Mouse (Mus musculus): ENCODE measurements at regions not wholly inside any gene's neighbourhood (a gene's known extent, or its start where the extent isn't known, plus 50 kb on each side); places are given as distances from the start of the nearest gene placed in this dataset.
"Not testable (repeated sequence)": the region's sequence is repeated elsewhere in the genome, so short reads cannot be mapped to it uniquely, and the experiment has no call there.

DNA sequence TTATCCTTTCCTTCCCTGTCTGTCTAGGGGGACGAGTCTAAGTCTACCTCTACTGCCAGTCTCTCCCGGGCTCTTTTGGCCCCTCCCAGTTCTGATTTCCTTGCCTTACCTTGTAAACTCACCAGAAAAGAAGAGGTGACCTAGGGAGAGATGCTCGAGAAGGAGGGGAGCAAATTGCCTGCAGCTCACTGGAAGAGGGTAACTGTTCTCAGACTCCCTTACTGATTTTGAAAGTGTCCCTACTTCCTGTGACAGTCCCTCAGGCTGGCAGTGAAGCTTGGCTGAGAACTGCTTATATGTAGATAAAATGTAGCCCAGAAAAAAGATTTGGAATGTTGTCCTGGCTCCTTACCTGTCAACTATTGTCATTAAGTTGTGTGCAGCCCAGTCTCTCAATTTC, 180.6 kb upstream of the Tab2 start:
- no peak overlapping the region for H3K9ac ChIP-seq
- H3K36me3 ChIP-seq: no peaks in the 10 kb centered on the region
- H3K4me1 ChIP-seq (replicated peaks): peaks cover 11% of the 10 kb centered on the region; the same call in 1 of the 2 replicates
- no peaks in the 10 kb centered on the region for H3K27me3 ChIP-seq
- H3K4me3 ChIP-seq: no peak overlapping the region
- H3K4me2 ChIP-seq: no peak overlapping the region
- no peak overlapping the region for H3K27ac ChIP-seq
- no peak for ATAC-seq (replicated peaks; ENCODE audit: insufficient number of reproducible peaks, insufficient read depth, low FRiP score, low read depth)
- H3K9me3 ChIP-seq (replicated peaks): no peaks in the 10 kb centered on the region
- WGBS: 76% methylated on average over 3 of the region's 3 CpGs

DNA sequence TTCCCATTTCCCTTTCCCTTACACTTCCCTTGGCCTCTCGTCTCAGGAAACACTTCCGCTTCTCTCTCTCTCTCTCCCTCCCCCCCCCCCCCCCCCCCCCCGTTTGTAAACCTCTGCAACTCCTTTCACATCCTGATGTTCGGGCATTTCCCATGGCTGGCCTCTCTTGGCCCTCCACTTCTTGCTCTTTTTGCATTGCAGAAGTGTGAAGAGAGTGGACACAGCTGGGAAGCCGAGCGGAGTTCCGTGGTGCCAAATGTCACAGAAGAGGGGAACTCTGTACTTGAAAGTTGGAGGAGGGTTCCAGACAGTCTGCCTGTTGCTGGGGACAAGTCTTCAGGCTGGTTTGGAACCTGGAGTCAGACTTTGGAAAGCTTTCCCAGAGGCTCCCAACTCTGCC, 179.2 kb upstream of the Tab2 start:
- peaks cover 21% of the 10 kb centered on the region for H3K4me1 ChIP-seq (replicated peaks)
- H3K36me3 ChIP-seq: no peaks in the 10 kb centered on the region
- no peak for ATAC-seq (replicated peaks; ENCODE audit: insufficient number of reproducible peaks, insufficient read depth, low FRiP score, low read depth)
- H3K4me2 ChIP-seq: no peak overlapping the region
- H3K27ac ChIP-seq: no peak overlapping the region
- H3K9ac ChIP-seq: no peak overlapping the region
- 43% methylated on average over 6 of the region's 7 CpGs for WGBS
- no peaks in the 10 kb centered on the region for H3K27me3 ChIP-seq
- H3K9me3 ChIP-seq (replicated peaks): no peaks in the 10 kb centered on the region
- H3K4me3 ChIP-seq: no peak overlapping the region

DNA sequence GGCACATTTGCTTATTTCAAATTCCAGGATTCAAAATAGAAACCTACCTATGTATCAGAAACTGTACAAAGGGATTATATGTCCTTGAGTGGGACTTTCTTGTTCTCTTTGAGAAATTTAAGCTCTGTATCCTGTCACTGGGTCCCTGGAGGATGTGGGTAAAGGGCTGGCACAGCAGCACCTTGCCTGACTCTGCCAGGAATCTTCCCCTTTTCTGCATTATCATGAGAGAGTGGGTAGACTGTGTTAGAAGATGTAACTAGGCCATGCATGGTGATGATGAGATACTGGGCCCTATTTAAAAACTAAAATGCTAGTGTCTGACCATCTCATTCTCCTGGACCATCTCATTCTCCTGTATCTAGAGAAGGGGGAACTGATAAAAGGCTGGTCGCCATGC, 178.4 kb upstream of the Tab2 start:
- WGBS: 95% methylated on average over 1 of the region's 1 CpGs
- Histone ChIP-seq H3K9me3 (replicated peaks) (no peaks in the 10 kb centered on the region), H3K4me3 (no peak overlapping the region), H3K27me3 (no peaks in the 10 kb centered on the region), H3K27ac (no peak overlapping the region), H3K4me1 (replicated peaks) (peaks cover 27% of the 10 kb centered on the region), H3K9ac (no peak overlapping the region), H3K4me2 (no peak overlapping the region), H3K36me3 (no peaks in the 10 kb centered on the region)
- ATAC-seq (replicated peaks; ENCODE audit: insufficient number of reproducible peaks, insufficient read depth, low FRiP score, low read depth): no peak

DNA sequence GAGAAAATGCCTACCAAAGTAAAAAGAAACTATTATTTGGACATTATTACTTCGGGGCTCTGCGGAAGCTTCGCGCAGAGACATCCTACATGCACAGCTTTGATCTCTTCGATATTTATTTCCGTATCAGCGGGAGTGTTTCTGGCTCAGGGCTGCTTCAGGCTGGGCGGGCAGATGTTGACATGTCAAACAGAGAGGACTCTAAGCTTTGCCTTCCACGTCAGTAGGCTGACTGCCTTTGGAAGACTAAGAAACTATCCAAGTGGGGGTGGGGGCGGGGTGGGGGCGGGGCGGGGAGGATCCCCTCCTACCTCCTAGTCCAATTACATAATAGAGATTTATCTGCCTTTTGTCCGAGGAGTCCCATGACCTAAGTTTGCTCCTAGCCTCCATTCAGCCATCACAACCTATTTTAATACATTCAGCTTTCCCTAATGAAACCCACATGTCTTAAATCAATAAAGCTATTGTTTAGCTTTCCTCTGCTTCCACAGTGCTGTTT, 177.5 kb upstream of the Tab2 start:
- H3K4me3 ChIP-seq: no peak overlapping the region
- H3K4me1 ChIP-seq (replicated peaks): peaks cover 27% of the 10 kb centered on the region
- H3K36me3 ChIP-seq: no peaks in the 10 kb centered on the region
- no peak overlapping the region for H3K4me2 ChIP-seq
- H3K27ac ChIP-seq: no peak overlapping the region
- ATAC-seq (replicated peaks; ENCODE audit: insufficient number of reproducible peaks, insufficient read depth, low FRiP score, low read depth): no peak; the same call in 1 of the 2 replicates
- no peaks in the 10 kb centered on the region for H3K9me3 ChIP-seq (replicated peaks)
- WGBS: 55% methylated on average over 13 of the region's 13 CpGs
- no peak overlapping the region for H3K9ac ChIP-seq
- no peaks in the 10 kb centered on the region for H3K27me3 ChIP-seq

DNA sequence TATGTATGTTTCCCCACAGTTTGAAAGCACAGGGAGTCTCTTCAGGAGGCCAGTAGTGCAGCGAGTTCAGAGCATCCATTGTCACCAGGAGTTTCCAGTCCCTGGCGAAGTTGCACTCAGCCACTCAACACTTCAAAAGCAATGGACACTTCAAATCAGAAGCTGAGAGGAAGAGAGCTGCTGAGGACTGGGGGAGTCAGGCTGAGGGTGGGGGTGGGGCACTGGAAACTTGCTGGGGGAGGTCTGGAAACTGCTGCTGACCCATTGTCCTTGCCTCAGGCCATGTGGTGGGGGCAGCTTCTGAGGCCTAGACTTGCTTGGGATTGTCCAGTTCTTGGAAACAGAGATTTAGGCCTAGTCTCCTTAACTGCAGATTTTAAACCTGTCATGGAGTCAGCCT, 176.8 kb upstream of the Tab2 start:
- Histone ChIP-seq H3K27me3 (no peaks in the 10 kb centered on the region), H3K9ac (no peak overlapping the region), H3K9me3 (replicated peaks) (no peaks in the 10 kb centered on the region), H3K27ac (no peak overlapping the region), H3K4me2 (no peak overlapping the region), H3K36me3 (no peaks in the 10 kb centered on the region), H3K4me1 (replicated peaks) (peaks cover 27% of the 10 kb centered on the region), H3K4me3 (no peak overlapping the region)
- 39% methylated on average over 2 of the region's 2 CpGs for WGBS
- no peak for ATAC-seq (replicated peaks; ENCODE audit: insufficient number of reproducible peaks, insufficient read depth, low FRiP score, low read depth)

DNA sequence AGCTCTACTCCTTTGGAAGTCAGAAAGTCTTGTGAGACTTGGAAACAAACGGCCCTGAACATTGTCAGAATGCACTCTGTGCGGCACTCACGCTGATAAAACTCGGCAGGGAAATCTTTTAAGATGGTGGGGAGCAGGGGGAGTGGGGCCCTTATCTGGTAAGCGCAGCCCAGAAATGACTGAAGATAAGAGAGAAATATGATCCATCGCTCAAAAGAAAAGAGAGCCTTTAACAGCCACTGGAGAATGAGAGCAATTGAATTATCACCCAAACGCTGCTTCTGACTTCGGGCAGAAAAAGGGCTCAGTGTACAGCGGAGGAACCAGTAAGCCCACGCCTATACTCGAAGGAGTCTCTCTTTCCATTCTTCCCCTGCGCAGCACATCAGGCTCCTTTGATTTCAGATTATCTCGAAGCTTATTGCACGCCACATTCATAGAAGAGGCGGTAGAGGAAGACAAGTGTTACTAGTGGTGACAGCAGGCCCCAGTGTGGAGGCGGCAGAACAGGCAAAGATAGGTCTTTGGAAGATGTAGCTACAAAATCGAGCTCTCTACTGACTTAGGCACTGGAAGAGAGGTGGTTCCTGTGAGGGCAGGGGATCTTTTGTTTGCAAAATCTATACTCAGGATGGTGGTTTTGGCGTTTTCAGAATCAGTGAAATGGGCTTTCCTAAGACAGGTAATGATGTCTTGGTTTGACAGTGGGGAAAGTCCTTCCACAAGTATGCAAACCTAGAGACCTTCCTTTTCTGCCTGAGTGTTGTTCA, 174.6 kb upstream of the Tab2 start:
- 12% methylated on average over 18 of the region's 18 CpGs for WGBS
- ATAC-seq (replicated peaks; ENCODE audit: insufficient number of reproducible peaks, insufficient read depth, low FRiP score, low read depth): 0 out of 2 replicates have a peak, but pooled peaks have one; percentile 22
- H3K4me1 ChIP-seq (replicated peaks): peaks cover 27% of the 10 kb centered on the region

DNA sequence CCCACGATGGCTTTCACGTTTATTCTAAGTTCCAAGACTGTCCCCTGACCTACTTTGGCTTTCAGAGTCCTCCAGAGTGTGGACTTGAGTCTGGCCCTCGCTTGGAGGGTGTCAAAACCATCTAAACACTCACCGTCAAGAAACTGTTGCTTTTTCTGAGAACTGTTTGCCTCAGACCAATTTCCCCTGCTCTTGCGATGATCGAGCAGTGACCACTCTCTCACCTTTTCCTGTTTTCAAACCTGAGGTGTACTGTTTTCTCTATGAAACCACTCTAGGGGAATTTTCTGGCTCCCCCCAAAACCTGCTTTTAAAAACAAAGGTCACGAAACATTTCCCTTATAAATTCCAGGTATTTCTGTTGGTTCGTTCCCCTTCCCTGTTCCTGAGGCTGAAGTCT, 174.0 kb upstream of the Tab2 start:
- H3K36me3 ChIP-seq: no peaks in the 10 kb centered on the region
- peaks cover 27% of the 10 kb centered on the region for H3K4me1 ChIP-seq (replicated peaks)
- no peak overlapping the region; the same call in 1 of the 2 replicates for H3K4me3 ChIP-seq
- no peak overlapping the region for H3K27ac ChIP-seq
- H3K9me3 ChIP-seq (replicated peaks): no peaks in the 10 kb centered on the region
- H3K9ac ChIP-seq: no peak overlapping the region
- peak overlapping the region; percentile 48 for H3K4me2 ChIP-seq
- no peak for ATAC-seq (replicated peaks; ENCODE audit: insufficient number of reproducible peaks, insufficient read depth, low FRiP score, low read depth)
- WGBS: 36% methylated on average over 8 of the region's 8 CpGs
- H3K27me3 ChIP-seq: no peaks in the 10 kb centered on the region

More for the DNA sequence above, 174.6 kb upstream of the Tab2 start:
- 0 out of 2 replicates have a peak overlapping the region, but pooled peaks have one; percentile 32 for H3K27ac ChIP-seq
- H3K36me3 ChIP-seq: no peaks in the 10 kb centered on the region
- peak overlapping the region; percentile 48 for H3K4me2 ChIP-seq
- H3K27me3 ChIP-seq: no peaks in the 10 kb centered on the region
- H3K4me3 ChIP-seq: peak overlapping the region; percentile 24
- no peak overlapping the region for H3K9ac ChIP-seq
- H3K9me3 ChIP-seq (replicated peaks): no peaks in the 10 kb centered on the region

DNA sequence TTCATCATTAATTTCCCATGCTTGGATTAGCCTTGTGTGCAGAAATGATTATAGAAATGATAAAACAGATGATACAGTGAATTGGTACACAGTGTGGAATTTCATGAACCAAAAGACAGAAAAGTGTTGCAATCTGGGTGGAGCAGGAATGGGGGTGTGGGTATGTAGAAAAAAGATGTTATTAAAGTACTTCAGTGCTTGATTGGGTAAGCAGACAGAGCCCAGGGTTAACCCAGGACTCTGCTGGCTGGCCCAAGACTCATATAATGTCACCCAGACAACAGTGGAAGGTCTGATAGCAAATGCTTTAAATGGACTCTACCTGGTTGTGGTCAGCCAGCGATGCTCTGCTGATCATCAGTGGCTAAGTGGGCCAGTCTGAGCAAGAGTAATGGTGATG, 168.1 kb upstream of the Tab2 start:
- no peaks in the 10 kb centered on the region for H3K36me3 ChIP-seq
- no peak overlapping the region for H3K9ac ChIP-seq
- no peak for ATAC-seq (replicated peaks; ENCODE audit: insufficient number of reproducible peaks, insufficient read depth, low FRiP score, low read depth)
- no peak overlapping the region for H3K27ac ChIP-seq
- no peaks in the 10 kb centered on the region for H3K9me3 ChIP-seq (replicated peaks)
- H3K27me3 ChIP-seq: no peaks in the 10 kb centered on the region
- H3K4me2 ChIP-seq: no peak overlapping the region
- WGBS: 83% methylated on average over 1 of the region's 1 CpGs
- no peaks in the 10 kb centered on the region for H3K4me1 ChIP-seq (replicated peaks)
- H3K4me3 ChIP-seq: no peak overlapping the region

DNA sequence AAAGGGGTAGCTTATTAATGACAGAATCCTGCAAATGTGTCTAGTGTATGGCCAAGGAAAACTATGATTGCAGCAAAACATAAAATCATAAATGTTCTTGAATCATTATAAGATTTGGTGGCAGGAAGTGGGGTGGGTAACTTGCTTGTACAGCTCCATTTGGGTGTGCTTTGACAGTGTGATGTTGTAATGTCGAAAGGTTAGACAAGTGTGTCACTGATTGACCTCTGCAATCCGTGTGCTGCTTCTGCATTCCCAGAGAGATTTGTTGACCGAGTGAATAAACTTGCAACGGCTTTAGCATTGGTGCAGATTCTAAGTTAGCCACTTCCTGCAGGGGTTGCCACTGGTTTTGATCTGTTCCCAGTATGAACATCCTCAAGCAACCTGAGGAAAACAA, 165.9 kb upstream of the Tab2 start:
- Histone ChIP-seq H3K36me3 (no peaks in the 10 kb centered on the region), H3K9ac (no peak overlapping the region), H3K4me3 (no peak overlapping the region), H3K27me3 (no peaks in the 10 kb centered on the region), H3K4me2 (no peak overlapping the region), H3K27ac (no peak overlapping the region), H3K9me3 (replicated peaks) (no peaks in the 10 kb centered on the region), H3K4me1 (replicated peaks) (no peaks in the 10 kb centered on the region)
- no peak for ATAC-seq (replicated peaks; ENCODE audit: insufficient number of reproducible peaks, insufficient read depth, low FRiP score, low read depth)
- WGBS: 45% methylated on average over 4 of the region's 4 CpGs

DNA sequence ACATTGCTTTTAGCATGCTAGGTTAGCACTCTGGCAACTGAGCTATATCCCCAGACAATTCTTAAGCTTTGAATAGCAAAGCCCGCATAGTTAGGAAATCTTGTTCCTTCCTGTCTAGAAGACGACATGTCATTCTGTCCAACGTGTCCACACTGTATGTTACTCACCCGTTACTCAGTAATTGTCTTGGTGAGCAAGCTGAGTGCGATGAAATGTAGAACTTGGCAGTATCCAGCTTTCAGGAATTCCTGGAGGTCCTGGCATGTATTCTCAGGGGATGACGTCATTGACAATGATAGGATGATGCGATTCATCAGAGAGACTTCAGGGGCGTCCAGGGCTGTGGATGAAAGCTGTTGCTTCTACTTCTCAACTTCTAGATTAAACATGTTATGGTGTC, 160.8 kb upstream of the Tab2 start:
- H3K36me3 ChIP-seq: no peaks in the 10 kb centered on the region
- 22% methylated on average over 8 of the region's 8 CpGs for WGBS
- ATAC-seq (replicated peaks; ENCODE audit: insufficient number of reproducible peaks, insufficient read depth, low FRiP score, low read depth): no peak

DNA sequence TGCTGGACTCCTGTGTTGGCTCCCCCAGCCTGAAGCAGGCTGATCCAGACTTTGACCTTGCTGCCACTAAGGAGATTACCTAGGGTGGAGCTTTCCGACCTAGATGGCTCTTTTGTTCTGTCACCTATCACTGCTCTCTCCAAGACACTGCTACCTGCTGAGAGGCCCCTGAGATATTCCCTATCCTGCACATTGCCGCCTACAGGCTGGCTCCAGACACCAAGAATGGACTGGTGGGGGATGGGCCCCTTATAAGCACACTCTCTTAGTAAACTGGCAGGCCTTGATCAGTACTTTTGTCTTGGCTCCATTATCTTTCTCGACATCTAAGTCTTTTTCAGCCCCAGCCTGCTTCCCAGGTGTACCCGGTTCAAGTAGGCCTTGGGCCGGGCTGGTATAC, 158.9 kb upstream of the Tab2 start:
- not testable (repeated sequence) for ATAC-seq (replicated peaks; ENCODE audit: insufficient number of reproducible peaks, insufficient read depth, low FRiP score, low read depth); H3K4me1 ChIP-seq (replicated peaks); H3K36me3 ChIP-seq; H3K27me3 ChIP-seq; H3K9me3 ChIP-seq (replicated peaks); H3K9ac ChIP-seq; H3K4me3 ChIP-seq; H3K27ac ChIP-seq; H3K4me2 ChIP-seq
- 69% methylated on average over 5 of the region's 5 CpGs for WGBS

More for the DNA sequence above, 160.8 kb upstream of the Tab2 start:
- no peaks in the 10 kb centered on the region for H3K9me3 ChIP-seq (replicated peaks)
- H3K4me1 ChIP-seq (replicated peaks): peaks cover 7% of the 10 kb centered on the region; the same call in 1 of the 2 replicates
- H3K27ac ChIP-seq: no peak overlapping the region
- no peak overlapping the region for H3K4me3 ChIP-seq
- H3K9ac ChIP-seq: no peak overlapping the region
- no peaks in the 10 kb centered on the region for H3K27me3 ChIP-seq
- no peak overlapping the region for H3K4me2 ChIP-seq

DNA sequence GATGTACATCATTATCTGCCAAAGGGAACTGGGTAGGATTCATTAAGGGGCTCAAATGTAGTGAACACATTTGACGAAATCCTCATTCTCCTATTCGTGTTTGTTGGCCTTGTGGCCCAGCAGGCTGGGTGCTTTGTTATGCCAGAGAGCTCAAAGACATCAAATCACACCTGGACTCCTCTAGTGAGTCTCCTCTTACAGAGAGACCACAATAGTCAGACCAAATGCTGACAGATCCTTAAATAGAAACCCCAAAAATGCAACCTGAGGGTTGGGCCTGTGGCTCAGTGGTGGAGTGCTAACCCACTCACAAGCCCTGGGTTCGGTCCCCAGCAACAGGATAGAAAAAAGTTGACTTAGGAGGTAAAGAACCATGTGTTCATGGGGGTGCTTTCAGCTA, 158.5 kb upstream of the Tab2 start:
- ATAC-seq (replicated peaks; ENCODE audit: insufficient number of reproducible peaks, insufficient read depth, low FRiP score, low read depth): no peak

More for the DNA sequence above, 158.5 kb upstream of the Tab2 start:
- Histone ChIP-seq H3K36me3 (no peaks in the 10 kb centered on the region), H3K4me3 (no peak overlapping the region), H3K27ac (no peak overlapping the region), H3K27me3 (no peaks in the 10 kb centered on the region), H3K9ac (no peak overlapping the region), H3K9me3 (replicated peaks) (no peaks in the 10 kb centered on the region), H3K4me2 (no peak overlapping the region), H3K4me1 (replicated peaks) (peaks cover 7% of the 10 kb centered on the region; the same call in 1 of the 2 replicates)
- 49% methylated on average over 3 of the region's 3 CpGs for WGBS
